Mouse (Mus musculus) spleen, adult 2 months (tissue): ENCODE data around the gene Trpc4ap.

Experiments used
- CTCF ChIP-seq: fragments of 200-500 bp; IDR thresholded peaks from 2 replicates; pipeline ENCODE4 v1.5.1; 2011; ENCODE audit warnings: mild to moderate bottlenecking, inconsistent platforms; ENCODE audit not compliant: insufficient read depth, insufficient read length, insufficient replicate concordance; ENCODE audit errors: extremely low read depth
- POLR2A ChIP-seq: fragments of 200-500 bp; IDR thresholded peaks from 2 replicates; pipeline ENCODE4 v1.6.1; 2011; ENCODE audit warnings: low read depth, low read length, inconsistent platforms

DNA sequence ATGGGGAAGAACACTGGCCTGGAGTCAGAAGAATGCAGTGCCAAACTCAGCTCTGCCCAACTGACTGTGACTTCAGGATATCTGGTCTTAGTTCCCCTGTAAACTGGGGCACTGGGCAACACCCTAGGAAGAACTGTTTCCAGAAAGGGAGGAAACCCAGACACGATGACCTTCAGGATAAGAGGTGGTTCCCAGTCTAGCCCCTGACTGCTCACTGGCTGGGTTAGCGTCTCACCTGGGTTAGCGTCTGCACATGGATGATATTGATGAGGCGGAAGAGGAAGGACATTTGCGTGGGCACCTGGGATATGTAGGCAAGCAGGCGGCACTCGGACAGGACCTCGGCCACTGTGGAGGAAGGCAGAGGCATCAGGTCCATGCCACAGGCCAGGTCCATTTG, 56.2 kb downstream of the Trpc4ap start:
- TF ChIP-seq POLR2A, result no peak
- no peak for TF ChIP-seq CTCF
